Mouse (Mus musculus): ENCODE measurements around the gene Bri3.

Bri3 gene

GRCm38 (mm10) chr5:144431481-144431880 lies 187.2 kb downstream of the Bri3 start:
- no peak for DNase-seq (ENCODE audit: low spot score)

DNA sequence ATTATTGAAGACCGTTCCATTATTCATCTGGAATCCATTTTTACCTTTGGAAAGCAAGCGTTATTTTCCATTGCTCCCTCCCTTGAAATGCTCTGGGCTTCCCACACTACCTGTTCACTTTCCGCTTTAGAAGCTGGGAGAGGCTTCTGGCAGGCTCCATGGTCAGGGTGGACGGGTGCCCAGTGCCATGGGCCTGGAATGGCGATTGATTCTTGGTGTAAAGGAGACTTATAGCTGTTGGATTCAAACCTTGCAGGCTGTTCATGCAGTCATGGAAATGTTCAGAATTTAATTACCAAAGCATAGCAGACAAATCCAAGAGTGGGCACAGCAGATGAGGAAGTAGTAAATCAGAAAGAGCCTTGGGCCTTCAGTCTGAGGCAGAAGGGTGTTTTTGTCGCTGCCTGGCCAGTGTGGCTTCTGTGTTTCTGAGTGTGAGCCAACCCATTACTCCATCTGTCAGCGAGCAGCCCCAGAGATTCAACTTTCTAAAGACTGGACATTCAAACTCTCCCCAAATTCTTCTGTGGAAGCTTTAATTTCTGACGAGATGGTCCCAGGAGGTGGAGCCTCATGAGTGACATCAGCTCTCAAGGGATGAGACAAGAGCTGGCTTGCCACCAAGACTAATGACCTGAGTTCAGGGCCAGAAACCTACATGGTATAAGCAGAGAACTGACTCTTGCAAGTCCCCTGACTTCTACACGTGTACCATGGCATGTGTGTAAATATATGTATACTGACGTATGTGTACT lies 195.2 kb downstream of the Bri3 start:
- DNase-seq (ENCODE audit: low spot score) = no peak

- no peak for DNase-seq (ENCODE audit: low spot score)
Measured at GRCm38 (mm10) chr5:144441831-144442271, 197.6 kb downstream of the Bri3 start.

DNA sequence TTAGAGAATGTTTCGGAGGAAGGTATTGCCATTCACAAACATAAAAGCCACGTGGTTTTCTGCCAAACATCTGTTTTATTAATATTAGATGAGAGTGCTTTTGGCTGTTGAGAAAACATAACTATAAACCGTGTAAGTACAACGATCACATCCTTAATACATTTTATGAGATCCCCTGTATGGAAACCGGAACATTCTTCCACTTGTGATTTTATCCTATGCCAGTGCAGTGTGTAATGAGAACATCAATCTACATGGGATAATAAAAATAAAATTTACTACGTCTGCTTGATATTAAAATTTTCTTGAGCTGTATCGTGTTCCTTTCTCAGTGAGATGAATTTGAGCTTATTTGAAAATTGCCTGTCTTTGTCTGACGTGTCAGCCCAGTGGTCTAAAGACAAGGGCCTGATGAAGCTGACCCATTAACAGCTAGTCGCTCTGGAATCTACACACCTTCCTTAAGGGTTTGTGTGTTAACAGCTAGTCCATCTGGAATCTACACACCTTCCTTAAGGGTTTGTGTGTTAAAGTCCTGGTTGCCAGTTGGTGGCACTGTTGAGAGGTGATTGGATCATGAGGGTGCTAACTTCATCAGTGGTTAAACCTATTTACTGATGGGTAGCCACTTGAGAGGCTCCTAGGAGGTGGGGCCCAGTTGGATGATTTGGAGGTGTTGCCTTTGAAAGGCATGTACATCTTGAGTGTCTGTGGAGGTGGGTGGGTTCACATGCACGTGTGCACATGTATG lies 202.4 kb downstream of the Bri3 start:
- no peak for DNase-seq (ENCODE audit: low spot score)

GRCm38 (mm10) chr5:144447226-144447616 lies 203.0 kb downstream of the Bri3 start:
- DNase-seq (ENCODE audit: low spot score) = no peak

DNA sequence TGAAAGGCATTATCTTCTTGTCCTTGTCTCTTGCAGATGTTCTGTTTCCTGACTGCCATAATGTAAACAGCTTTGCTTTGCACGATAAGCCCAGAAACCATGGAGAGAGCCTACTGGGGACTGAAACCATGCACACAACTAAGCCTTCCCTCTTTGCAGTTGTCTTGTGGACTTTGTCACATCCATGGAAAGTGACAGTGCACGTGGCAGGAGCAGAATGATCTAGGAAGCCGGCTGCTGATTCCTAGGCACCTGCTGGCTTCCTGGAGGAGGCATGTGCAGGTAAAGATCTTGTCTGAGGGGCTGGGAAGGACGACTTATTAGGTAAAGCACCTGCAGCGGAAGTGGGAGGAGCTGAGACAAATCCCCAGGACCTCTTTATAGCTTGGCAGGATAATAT lies 203.7 kb downstream of the Bri3 start:
- DNase-seq (ENCODE audit: low spot score) = no peak

DNA sequence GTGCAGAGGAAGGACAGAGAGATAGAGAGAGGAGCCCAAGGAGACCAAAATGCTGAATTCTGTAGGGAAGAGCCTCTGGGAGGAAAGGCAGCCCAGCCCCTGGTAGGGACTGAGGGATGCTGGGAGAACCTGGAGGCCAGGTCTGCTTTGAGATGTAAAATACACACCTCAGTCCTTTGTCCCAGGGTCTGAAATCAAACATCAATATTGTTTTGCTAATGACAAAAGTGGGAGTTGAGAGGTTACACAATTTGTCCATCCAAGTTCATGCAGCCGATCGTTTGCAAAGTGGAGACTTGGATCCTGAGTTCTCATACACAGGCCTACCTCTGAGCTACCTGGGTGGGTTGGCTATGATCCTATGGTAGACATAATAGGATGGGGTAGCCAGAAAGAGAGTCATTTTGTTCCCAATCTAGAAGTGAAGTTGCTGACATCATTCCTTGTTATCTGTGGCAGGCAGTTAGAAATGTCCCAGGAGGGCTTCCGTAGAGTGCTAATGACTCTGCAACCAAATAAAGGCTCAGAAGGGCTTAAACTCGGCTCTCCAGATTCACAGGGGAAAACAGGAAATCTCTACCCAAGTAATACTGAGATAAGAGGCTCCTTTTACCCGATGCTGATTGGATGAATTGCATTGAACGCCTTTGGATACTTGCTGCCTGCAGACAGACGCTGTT lies 208.7 kb downstream of the Bri3 start:
- no peak for DNase-seq (ENCODE audit: low spot score)

- peak; percentile 5 for DNase-seq (ENCODE audit: low spot score)
Measured at GRCm38 (mm10) chr5:144457623-144458287, 213.5 kb downstream of the Bri3 start.

- no peak for DNase-seq (ENCODE audit: low spot score)
Measured at GRCm38 (mm10) chr5:144466987-144467386, 222.8 kb downstream of the Bri3 start.

GRCm38 (mm10) chr5:144473056-144473455 lies 228.8 kb downstream of the Bri3 start:
- DNase-seq (ENCODE audit: low spot score) = no peak

- DNase-seq (ENCODE audit: low spot score) = peak; percentile 5
Measured at GRCm38 (mm10) chr5:144479677-144480171, 235.5 kb downstream of the Bri3 start.

- DNase-seq (ENCODE audit: low spot score) = no peak
Measured at GRCm38 (mm10) chr5:144483659-144484375, 239.6 kb downstream of the Bri3 start.

- DNase-seq (ENCODE audit: low spot score) = no peak
Measured at GRCm38 (mm10) chr5:144491308-144491707, 247.1 kb downstream of the Bri3 start.
